Comparison of ENCODE assay signal across 11 mouse cellular contexts in the genomic region with DNA sequence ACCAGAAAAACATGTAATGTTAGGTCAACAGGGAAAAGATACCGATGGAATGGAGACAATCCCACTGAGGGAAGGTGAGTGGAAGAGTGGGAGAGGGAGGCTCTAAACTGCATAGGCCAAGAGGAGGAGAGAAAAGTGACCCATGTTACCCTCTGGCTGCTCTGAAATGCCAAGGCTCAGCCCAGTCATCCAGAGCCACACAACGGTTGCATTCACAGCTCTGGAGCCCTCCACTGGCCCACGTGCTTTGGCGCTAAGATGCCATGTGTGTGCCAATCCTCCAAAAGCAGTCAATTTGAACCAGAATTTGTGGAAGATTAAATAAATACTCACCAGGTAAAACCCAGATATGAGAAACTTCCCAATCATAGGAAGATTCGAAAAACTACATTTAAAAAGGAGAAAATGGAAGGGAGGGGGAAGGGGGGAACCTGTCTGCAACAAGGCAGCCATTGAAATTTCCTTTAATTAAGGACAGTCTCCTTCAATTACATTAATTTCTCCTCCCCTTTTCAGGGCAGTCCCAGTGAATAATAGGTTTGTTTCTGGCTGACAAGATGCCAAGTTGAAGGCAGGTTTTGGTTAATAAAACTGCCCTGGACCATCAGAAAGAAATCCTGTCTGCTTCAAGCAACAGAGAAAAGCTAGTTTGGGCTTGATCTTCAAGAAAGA.
DNase-seq lines count a peak whose midpoint lies in the region; ATAC-seq lines count a peak whose summit lies in the region.
"Had no signal": no experiment of that assay in that cellular context is flagged by ENCODE, and none has a peak within 500 bp of the region (broad histone marks: within the 10 kb centered on the region; RNA-seq: fewer than 3 reads in every experiment).

No protein-coding gene starts in this region.

- WGBS in forebrain, embryonic 11.5 days, result 77% methylated on average over 5 of the region's 5 CpGs

- no peak for ATAC-seq in forebrain, embryonic 11.5 days (replicated peaks; ENCODE audit: low FRiP score)

- peak overlapping the region; percentile 42; the same call in 1 of the 2 replicates for H3K27ac ChIP-seq in forebrain, embryonic 11.5 days (ENCODE audit: low read depth, low read length)
- H3K27ac ChIP-seq: stomach, embryonic 15.5 days had no signal

- H3K9me3 ChIP-seq in forebrain, embryonic 11.5 days (ENCODE audit: control insufficient read depth, low read length), result no peaks in the 10 kb centered on the region
- H3K9me3 ChIP-seq: stomach, embryonic 15.5 days had no signal

- H3K4me1 ChIP-seq in forebrain, embryonic 11.5 days (replicated peaks; ENCODE audit: control insufficient read depth, insufficient read depth, low read length), result peaks cover 8% of the 10 kb centered on the region
- H3K4me1 ChIP-seq: stomach, embryonic 15.5 days had no signal

- peak; percentile 7 to 13 for DNase-seq in cerebellum, adult 18-20 months
- DNase-seq in cerebellum, adult 8-10 months, result no peak
- DNase-seq in Muller cell, postnatal 12 days (ENCODE audit: inconsistent ontology term), result peak; percentile 71
- no peak for DNase-seq in forebrain, embryonic 11.5 days (ENCODE audit: low spot score)
- peak; percentile 10 to 11 for DNase-seq in left cerebral cortex, adult 18-20 months (ENCODE audit: low spot score in 2 of 2)
- no peak for DNase-seq in liver
- DNase-seq in adrenal gland, postnatal 4 days (ENCODE audit: low spot score in 2 of 2), result no peak
- no peak for DNase-seq in kidney, adult 9 months
- DNase-seq: heart, postnatal 36 days; lung, postnatal 4 days had no signal

- no peak overlapping the region for H3K4me2 ChIP-seq in forebrain, embryonic 11.5 days (ENCODE audit: low read depth, low read length, severe bottlenecking)
- H3K4me2 ChIP-seq: stomach, embryonic 15.5 days had no signal

- H3K27me3 ChIP-seq in forebrain, embryonic 11.5 days (ENCODE audit: control insufficient read depth, insufficient read depth, low read length), result no peaks in the 10 kb centered on the region
- H3K27me3 ChIP-seq: stomach, embryonic 15.5 days had no signal

- H3K36me3 ChIP-seq in forebrain, embryonic 11.5 days (ENCODE audit: control insufficient read depth, insufficient read depth, low read length), result no peaks in the 10 kb centered on the region
- H3K36me3 ChIP-seq: stomach, embryonic 15.5 days had no signal

- H3K9ac ChIP-seq in forebrain, embryonic 11.5 days (ENCODE audit: low read length), result no peak overlapping the region
- H3K9ac ChIP-seq: stomach, embryonic 15.5 days had no signal

- no peak overlapping the region for H3K4me3 ChIP-seq in forebrain, embryonic 11.5 days (ENCODE audit: low read depth, low read length)
- H3K4me3 ChIP-seq: stomach, embryonic 15.5 days had no signal

Comparison
In these comparisons a context has a peak if more than half of its experiments do, and no peak if none do; other contexts are left out.
1. DNase-seq: peak in cerebellum, adult 18-20 months (2 of 2), Muller cell, postnatal 12 days (single experiment) and left cerebral cortex, adult 18-20 months (2 of 2); none in cerebellum, adult 8-10 months (single experiment), forebrain, embryonic 11.5 days (single experiment), liver (single experiment), adrenal gland, postnatal 4 days (0 of 2) and kidney, adult 9 months (single experiment).